8 mouse cellular contexts compared by ENCODE assay signal in genomic region chr16:10358010-10358934, GRCm38 (mm10). TPM values are rescaled to one million over a fixed set of nuclear protein-coding genes. Genes with fewer than 3 reads are reported as not detected.
A peak's percentile ranks its signal among the peaks of the same experiment; 100 is the strongest.
DNase-seq lines count a peak whose midpoint lies in the region; ATAC-seq and TF ChIP-seq lines count a peak whose summit lies in the region.

No protein-coding gene starts in this region.

- WGBS in heart, embryonic 12.5 days = 17% methylated on average over 30 of the region's 30 CpGs
- 15% methylated on average over 28 of the region's 30 CpGs for WGBS in embryonic facial prominence, embryonic 14.5 days
- 13% methylated on average over 29 of the region's 30 CpGs for WGBS in intestine, postnatal 0 days
- WGBS in lung, adult 2 months = 20% methylated on average over 30 of the region's 30 CpGs
- 15% methylated on average over 30 of the region's 30 CpGs for WGBS in neural tube, embryonic 15.5 days

- H3K9ac ChIP-seq in heart, embryonic 12.5 days = 0 out of 2 replicates have a peak overlapping the region, but pooled peaks have one; percentile 22
- no peak overlapping the region for H3K9ac ChIP-seq in embryonic facial prominence, embryonic 14.5 days (ENCODE audit: low read depth, low read length)
- H3K9ac ChIP-seq in intestine, postnatal 0 days (ENCODE audit: low read depth, low read length) = no peak overlapping the region
- H3K9ac ChIP-seq in neural tube, embryonic 15.5 days (replicated peaks) = 0 out of 2 replicates have a peak overlapping the region, but pooled peaks have one; percentile 4

- no peaks in the 10 kb centered on the region for H3K36me3 ChIP-seq in heart, embryonic 12.5 days
- no peaks in the 10 kb centered on the region for H3K36me3 ChIP-seq in embryonic facial prominence, embryonic 14.5 days (ENCODE audit: control insufficient read depth, insufficient read depth, low read length)
- no peaks in the 10 kb centered on the region for H3K36me3 ChIP-seq in intestine, postnatal 0 days (ENCODE audit: control insufficient read depth, insufficient read depth)
- H3K36me3 ChIP-seq in neural tube, embryonic 15.5 days = no peaks in the 10 kb centered on the region

- intact Hi-C loops in left cerebral cortex, postnatal 36 days (cut with DNase I) = no loop called here

- DNase-seq in heart, adult 18-20 months = no peak
- DNase-seq in embryonic facial prominence, embryonic 14.5 days (ENCODE audit: low spot score) = peak; percentile 90
- peak; percentile 51 for DNase-seq in lung, adult 2 months
- peak; percentile 79 for DNase-seq in yolk sac, embryonic 10.5 days (ENCODE audit: low spot score)
- DNase-seq in left cerebral cortex, postnatal 36 days (ENCODE audit: low spot score in 2 of 2) = no peak

- no peaks in the 10 kb centered on the region for H3K9me3 ChIP-seq in heart, embryonic 12.5 days (replicated peaks)
- H3K9me3 ChIP-seq in embryonic facial prominence, embryonic 14.5 days (ENCODE audit: control insufficient read depth, low read length) = no peaks in the 10 kb centered on the region
- H3K9me3 ChIP-seq in intestine, postnatal 0 days (ENCODE audit: control insufficient read depth) = no peaks in the 10 kb centered on the region
- no peaks in the 10 kb centered on the region for H3K9me3 ChIP-seq in neural tube, embryonic 15.5 days (replicated peaks)

- TF ChIP-seq POLR2A in lung, adult 2 months (IDR thresholded peaks at IDR 0.05; ENCODE audit: borderline replicate concordance, extremely low read depth, low read depth, low read length) = peak; percentile 11; the same call in 1 of the 2 replicates

- H3K4me2 ChIP-seq in heart, embryonic 12.5 days = peak overlapping the region; percentile 63
- peak overlapping the region; percentile 36 for H3K4me2 ChIP-seq in embryonic facial prominence, embryonic 14.5 days (ENCODE audit: low read depth, low read length)
- H3K4me2 ChIP-seq in intestine, postnatal 0 days (replicated peaks; ENCODE audit: low read depth) = peak overlapping the region; percentile 51
- peak overlapping the region; percentile 54 for H3K4me2 ChIP-seq in neural tube, embryonic 15.5 days

- H3K27me3 ChIP-seq in heart, embryonic 12.5 days (replicated peaks) = peaks cover 8% of the 10 kb centered on the region; the same call in 1 of the 2 replicates
- no peaks in the 10 kb centered on the region for H3K27me3 ChIP-seq in embryonic facial prominence, embryonic 14.5 days (replicated peaks; ENCODE audit: control insufficient read depth, insufficient read depth, low read length)
- no peaks in the 10 kb centered on the region for H3K27me3 ChIP-seq in intestine, postnatal 0 days (replicated peaks; ENCODE audit: control insufficient read depth, insufficient read depth, low read length)
- H3K27me3 ChIP-seq in neural tube, embryonic 15.5 days (replicated peaks) = no peaks in the 10 kb centered on the region; the same call in 1 of the 2 replicates

- peak overlapping the region; percentile 29 for H3K4me3 ChIP-seq in heart, embryonic 12.5 days
- peak overlapping the region; percentile 1 for H3K4me3 ChIP-seq in embryonic facial prominence, embryonic 14.5 days (ENCODE audit: low read depth, low read length)
- H3K4me3 ChIP-seq in intestine, postnatal 0 days (ENCODE audit: low read depth, low read length) = no peak overlapping the region
- H3K4me3 ChIP-seq in lung, adult 2 months (replicated peaks; ENCODE audit: extremely low read depth, low read depth, low read length) = no peak overlapping the region
- H3K4me3 ChIP-seq in neural tube, embryonic 15.5 days (replicated peaks) = peak overlapping the region; percentile 29

- ATAC-seq in heart, embryonic 12.5 days (ENCODE audit: insufficient number of reproducible peaks, low FRiP score) = peak; percentile 92
- ATAC-seq in embryonic facial prominence, embryonic 14.5 days (ENCODE audit: low read depth) = peak; percentile 89
- ATAC-seq in intestine, postnatal 0 days = peak; percentile 94
- ATAC-seq in neural tube, embryonic 15.5 days (ENCODE audit: low FRiP score) = peak; percentile 93

- TF ChIP-seq CTCF in intestine, postnatal 0 days (IDR thresholded peaks at IDR 0.05; ENCODE audit: low read depth) = no peak
- no peak for TF ChIP-seq CTCF in lung, adult 2 months (IDR thresholded peaks at IDR 0.05; ENCODE audit: insufficient read depth, low read length)

- peaks cover 18% of the 10 kb centered on the region for H3K4me1 ChIP-seq in heart, embryonic 12.5 days (replicated peaks)
- H3K4me1 ChIP-seq in embryonic facial prominence, embryonic 14.5 days (ENCODE audit: control insufficient read depth, insufficient read depth, low read length) = no peaks in the 10 kb centered on the region
- no peaks in the 10 kb centered on the region for H3K4me1 ChIP-seq in intestine, postnatal 0 days (replicated peaks; ENCODE audit: control insufficient read depth, insufficient read depth, low read length)
- peaks cover 6% of the 10 kb centered on the region; the same call in 1 of the 2 replicates for H3K4me1 ChIP-seq in lung, adult 2 months (ENCODE audit: control insufficient read depth, insufficient read depth, low read length)
- peaks cover 7% of the 10 kb centered on the region; the same call in 1 of the 2 replicates for H3K4me1 ChIP-seq in neural tube, embryonic 15.5 days

- no peak overlapping the region for H3K27ac ChIP-seq in heart, embryonic 12.5 days (ENCODE audit: poor library complexity, severe bottlenecking)
- H3K27ac ChIP-seq in embryonic facial prominence, embryonic 14.5 days (replicated peaks; ENCODE audit: low read depth, low read length) = no peak overlapping the region
- H3K27ac ChIP-seq in intestine, postnatal 0 days (ENCODE audit: low read depth, low read length) = no peak overlapping the region
- no peak overlapping the region for H3K27ac ChIP-seq in neural tube, embryonic 15.5 days (replicated peaks)

RNA-seq across cellular contexts. Expression of gene Tekt5, which starts 37.0 kb away (rescaled TPM):
- 0.21 and 0.24 TPM in 2 replicates for polyA plus RNA-seq in heart, embryonic 12.5 days (2016; fragmentation: Nextera tagmentation; extraction: Ambion mirVana)
- total RNA-seq in heart, adult 18-20 months (2021) = not detected
- polyA plus RNA-seq in embryonic facial prominence, embryonic 14.5 days (2014; fragmentation: Nextera tagmentation; extraction: Ambion mirVana) = 2.3 and 3.9 TPM in 2 replicates
- 0.26 TPM in 1 of 2 replicates, not detected in the other for polyA plus RNA-seq in intestine, postnatal 0 days (2015; fragmentation: Nextera tagmentation; extraction: Ambion mirVana)
- 6.8 and 9.2 TPM in 2 replicates for polyA plus RNA-seq in lung, adult 2 months (2012; rRNA removed)
- 19.9 and 25.6 TPM in 2 replicates for polyA plus RNA-seq in neural tube, embryonic 15.5 days (2015; fragmentation: Nextera tagmentation; extraction: Ambion mirVana)
- 1 to 10 TPM; 7.8 to 8.7 TPM for total RNA-seq in left cerebral cortex, postnatal 36 days (2021)

RNA-seq across cellular contexts. Expression of gene Emp2, which starts 44.5 kb away (rescaled TPM):
- polyA plus RNA-seq in heart, embryonic 12.5 days (2016; fragmentation: Nextera tagmentation; extraction: Ambion mirVana) = 24.2 and 25.4 TPM in 2 replicates
- total RNA-seq in heart, adult 18-20 months (2021) = 10 to 100 TPM; 31.4 to 34.6 TPM
- polyA plus RNA-seq in embryonic facial prominence, embryonic 14.5 days (2014; fragmentation: Nextera tagmentation; extraction: Ambion mirVana) = 35.4 and 38.6 TPM in 2 replicates
- 8.7 and 9.5 TPM in 2 replicates for polyA plus RNA-seq in intestine, postnatal 0 days (2015; fragmentation: Nextera tagmentation; extraction: Ambion mirVana)
- 763 and 1,000 TPM in 2 replicates for polyA plus RNA-seq in lung, adult 2 months (2012; rRNA removed)
- 17.2 and 20.5 TPM in 2 replicates for polyA plus RNA-seq in neural tube, embryonic 15.5 days (2015; fragmentation: Nextera tagmentation; extraction: Ambion mirVana)
- 10 to 100 TPM; 12.2 to 12.9 TPM for total RNA-seq in left cerebral cortex, postnatal 36 days (2021)

RNA-seq across cellular contexts. Expression of gene Nubp1, which starts 53.5 kb away (rescaled TPM):
- 37.9 and 41.6 TPM in 2 replicates for polyA plus RNA-seq in heart, embryonic 12.5 days (2016; fragmentation: Nextera tagmentation; extraction: Ambion mirVana)
- total RNA-seq in heart, adult 18-20 months (2021) = 1 to 10 TPM; 7.7 to 8.4 TPM
- polyA plus RNA-seq in embryonic facial prominence, embryonic 14.5 days (2014; fragmentation: Nextera tagmentation; extraction: Ambion mirVana) = 49.0 and 52.6 TPM in 2 replicates
- 29.6 and 32.4 TPM in 2 replicates for polyA plus RNA-seq in intestine, postnatal 0 days (2015; fragmentation: Nextera tagmentation; extraction: Ambion mirVana)
- polyA plus RNA-seq in lung, adult 2 months (2012; rRNA removed) = 25.9 and 31.0 TPM in 2 replicates
- polyA plus RNA-seq in neural tube, embryonic 15.5 days (2015; fragmentation: Nextera tagmentation; extraction: Ambion mirVana) = 49.8 and 55.7 TPM in 2 replicates
- 10 to 100 TPM; 17.4 to 17.6 TPM for total RNA-seq in left cerebral cortex, postnatal 36 days (2021)

Comparison
In these comparisons a context has a peak if more than half of its experiments do, and no peak if none do; other contexts are left out.
1. H3K4me3 ChIP-seq: peak in heart, embryonic 12.5 days (single experiment), embryonic facial prominence, embryonic 14.5 days (single experiment) and neural tube, embryonic 15.5 days (single experiment); none in intestine, postnatal 0 days (single experiment) and lung, adult 2 months (single experiment).
2. H3K9ac ChIP-seq: peak in heart, embryonic 12.5 days (single experiment) and neural tube, embryonic 15.5 days (single experiment); none in embryonic facial prominence, embryonic 14.5 days (single experiment) and intestine, postnatal 0 days (single experiment).
3. DNase-seq: peak in embryonic facial prominence, embryonic 14.5 days (single experiment), lung, adult 2 months (single experiment) and yolk sac, embryonic 10.5 days (single experiment); none in heart, adult 18-20 months (0 of 2) and left cerebral cortex, postnatal 36 days (0 of 2).
4. RNA of gene Emp2, which starts 44.5 kb away (polyA plus RNA-seq): 763 to 1,000 TPM in lung, adult 2 months; 35.4 to 38.6 TPM in embryonic facial prominence, embryonic 14.5 days, 24.2 to 25.4 TPM in heart, embryonic 12.5 days, 17.2 to 20.5 TPM in neural tube, embryonic 15.5 days and 8.7 to 9.5 TPM in intestine, postnatal 0 days; every median in the first group is over 10 times any median in the second.
5. Peak in every context shown above with its lines, with median percentiles within 50 percentile points of each other: ATAC-seq and H3K4me2 ChIP-seq.